Mouse (Mus musculus) Patski (cell line): Measurements from ENCODE around the gene Lipt1. TPM values are rescaled to one million over a fixed set of nuclear protein-coding genes. Genes with fewer than 3 reads are reported as not detected.

ENCODE experiments used
- ATAC-seq: fragments of 100-300 bp; one replicate; pipeline ENCODE4 v1.8.0; 2021
- CTCF ChIA-PET: fragments of 350-600 bp; sonication (Branson Sonifier 250); formaldehyde crosslinking; loops from one replicate; lab custom pipeline; 2022; ENCODE audit warnings: inconsistent platforms; lab: Charles Lee
- POLR2A ChIA-PET: fragments of 350-600 bp; sonication (Branson Sonifier 250); formaldehyde crosslinking; loops from one replicate; lab custom pipeline; 2022; ENCODE audit warnings: antibody characterized with exemption, inconsistent platforms; lab: Charles Lee
- DNase-seq: peaks from one replicate; pipeline ENCODE4 v3.0.0-alpha.2; 2011; ENCODE audit warnings: low read depth, low spot score
- H3K27me3 ChIP-seq: fragments of 371-371 bp; one replicate; pipeline ENCODE4 v1.5.1; 2021
- CTCF ChIP-seq: fragments of 100-300 bp; IDR thresholded peaks from one replicate; pipeline ENCODE4 v1.5.1; 2021
- in situ Hi-C: fragments of 300-500 bp; cut with MboI; formaldehyde crosslinking; loops from 3 replicates; pipeline ENCODE4 v1.11.1; 2018; ENCODE audit warnings: low pct_unique_long_range_greater_than_20kb, mixed read lengths
- polyA plus RNA-seq: library from polyadenylated mRNA; unstranded; gene quantifications from one replicate; pipeline ENCODE4 v1.2.3, GENCODE M21; 2021

The Lipt1 gene
- polyA plus RNA-seq, result 9.7 TPM

DNA sequence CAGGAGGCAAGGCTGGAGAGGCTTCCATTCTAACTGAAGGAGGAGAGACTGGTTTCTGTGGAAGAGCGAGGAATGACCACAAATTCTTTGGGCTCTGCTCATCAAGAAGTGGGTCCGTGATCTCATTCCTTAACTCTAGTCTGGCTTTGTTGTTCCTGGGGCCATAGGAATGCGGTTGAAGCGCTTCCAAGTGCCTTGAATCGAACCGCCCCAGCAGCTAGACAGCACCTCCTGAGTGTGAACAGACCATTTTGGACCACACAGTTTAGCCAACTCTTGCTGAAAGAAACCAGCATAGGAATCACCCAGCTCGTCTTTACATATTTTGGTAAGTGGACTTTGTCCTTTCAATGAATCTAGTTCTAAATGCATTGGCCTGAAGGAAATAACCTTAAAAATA, at the start of gene Lipt1:
Gene Lipt1 (plus strand): TSS at position 35 of the 400 bp plus-strand sequence.
- in situ Hi-C loops, result loop anchor here (5.0 to 10.0 kb wide), 2 partner anchors 189 to 253 kb away; partner anchors contain the start of gene Rev1
- H3K27me3 ChIP-seq, result no peaks in the 10 kb centered on the region
- ATAC-seq, result peak; percentile 75
- ChIA-PET POLR2A (interaction anchor here (0.9 kb wide), 1 partner anchor 18 kb away, joined by 5 read pairs; the partner anchor contains the start of genes Mitd1 and Mrpl30), CTCF (interaction anchor here (1.4 to 4.0 kb wide), 2 partner anchors 10 to 18 kb away, joined by 7 to 23 read pairs; partner anchors contain the start of genes Mitd1 and Mrpl30)
- TF ChIP-seq CTCF, result no peak
- DNase-seq, result no peak

GRCm38 (mm10) chr1:37831681-37832080, 39.9 kb upstream of the Lipt1 start:
- DNase-seq, result no peak
- ATAC-seq, result no peak
- CTCF ChIA-PET, result interaction anchor here (1.4 kb wide), 1 partner anchor 10 kb away, joined by 7 read pairs; no protein-coding TSS in a partner anchor
- POLR2A ChIA-PET, result no interaction called here
- in situ Hi-C loops, result no loop called here
- TF ChIP-seq CTCF, result no peak
- H3K27me3 ChIP-seq, result no peaks in the 10 kb centered on the region

DNA sequence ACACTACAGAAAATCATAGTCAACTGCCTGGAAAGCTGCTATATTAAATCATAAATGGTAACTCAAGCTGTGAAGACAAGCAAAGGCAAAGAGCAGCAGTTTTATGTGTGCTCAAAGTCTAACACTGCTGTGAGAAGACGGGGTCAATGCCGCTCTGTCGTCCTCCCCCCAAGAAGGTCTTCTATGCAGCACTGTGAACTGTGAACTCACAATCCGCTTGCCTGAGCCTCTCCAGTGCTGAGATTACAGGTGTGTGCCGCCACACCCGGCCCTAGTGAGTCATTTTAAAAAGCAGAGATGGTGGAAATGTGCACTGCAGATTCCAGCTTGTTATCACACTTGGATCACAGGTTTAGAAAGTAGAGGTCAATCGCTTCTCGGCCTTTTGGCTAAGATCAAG, 24.7 kb upstream of the Lipt1 start:
- no peak for DNase-seq
- no peaks in the 10 kb centered on the region for H3K27me3 ChIP-seq
- POLR2A ChIA-PET, result no interaction called here
- CTCF ChIA-PET, result interaction anchor here (1.0 kb wide), 1 partner anchor 16 kb away, joined by 4 read pairs; no protein-coding TSS in a partner anchor
- in situ Hi-C loops, result no loop called here
- ATAC-seq, result no peak
- no peak for TF ChIP-seq CTCF

GRCm38 (mm10) chr1:37850696-37851095, 20.8 kb upstream of the Lipt1 start:
- H3K27me3 ChIP-seq, result no peaks in the 10 kb centered on the region
- no peak for DNase-seq
- no peak for ATAC-seq
- CTCF ChIA-PET, result interaction anchor here (1.6 kb wide), 1 partner anchor 10 kb away, joined by 3 read pairs; no protein-coding TSS in a partner anchor
- POLR2A ChIA-PET, result no interaction called here
- TF ChIP-seq CTCF, result no peak
- in situ Hi-C loops, result no loop called here

GRCm38 (mm10) chr1:37864511-37865400, 6.8 kb upstream of the Lipt1 start:
- ChIA-PET POLR2A (interaction anchor here (1.0 kb wide), 1 partner anchor 132 kb away, joined by 3 read pairs; no protein-coding TSS in a partner anchor), CTCF (interaction anchor here (1.4 kb wide), 1 partner anchor 173 kb away, joined by 5 read pairs; no protein-coding TSS in a partner anchor)
- TF ChIP-seq CTCF, result no peak
- no peaks in the 10 kb centered on the region for H3K27me3 ChIP-seq
- ATAC-seq (peak; percentile 98), DNase-seq (peak; percentile 90)
- in situ Hi-C loops, result no loop called here

DNA sequence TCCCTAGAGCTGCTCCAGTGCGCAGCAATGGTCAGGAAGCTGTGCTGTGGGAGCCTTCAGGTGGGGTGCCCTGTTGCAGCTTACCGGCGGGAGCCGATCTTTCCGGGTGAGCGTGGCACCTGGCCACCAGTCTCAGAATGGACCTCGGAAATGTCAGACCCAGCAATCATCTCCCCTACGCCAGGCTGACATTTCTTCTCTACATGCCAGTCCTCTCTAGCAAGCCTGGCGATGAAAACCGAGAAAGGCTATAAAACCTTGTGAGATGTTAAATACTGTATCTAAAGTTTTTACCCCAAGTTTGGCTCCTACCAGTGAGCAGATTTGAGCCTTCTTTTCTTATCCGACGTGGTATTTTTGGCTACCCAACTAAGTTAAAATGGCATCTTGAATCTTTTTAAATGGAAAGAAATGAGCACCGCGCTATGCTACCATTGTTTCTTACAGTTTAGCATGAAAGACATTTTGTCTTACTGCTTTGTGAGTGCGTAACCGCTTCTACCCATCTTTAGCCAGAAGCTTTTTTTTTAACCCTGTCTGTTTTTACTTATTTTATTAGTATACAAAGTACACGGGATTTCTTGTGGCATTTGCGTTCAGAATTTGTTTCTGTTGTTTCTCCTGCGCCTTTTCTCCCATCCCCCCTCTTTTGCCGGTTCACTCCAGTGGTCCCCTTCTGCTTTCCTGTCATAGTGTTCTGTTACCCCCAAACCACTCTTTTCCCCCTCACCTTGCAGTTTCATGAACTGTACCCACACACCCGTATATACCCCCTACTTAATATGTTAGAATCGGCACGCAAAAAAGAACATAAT, 5.9 kb upstream of the Lipt1 start:
- no peaks in the 10 kb centered on the region for H3K27me3 ChIP-seq
- ChIA-PET POLR2A (no interaction called here), CTCF (interaction anchor here (1.4 kb wide), 1 partner anchor 174 kb away, joined by 5 read pairs; no protein-coding TSS in a partner anchor)
- DNase-seq, result no peak
- TF ChIP-seq CTCF, result no peak
- no peak for ATAC-seq
- in situ Hi-C loops, result no loop called here

GRCm38 (mm10) chr1:37866286-37866685, 5.3 kb upstream of the Lipt1 start, which contains the start of gene Tsga10:
Gene Tsga10 (minus strand): TSS chr1:37866429.
- CTCF ChIA-PET, result no interaction called here
- TF ChIP-seq CTCF, result no peak
- ATAC-seq (no peak), DNase-seq (no peak)
- no peaks in the 10 kb centered on the region for H3K27me3 ChIP-seq
- POLR2A ChIA-PET, result interaction anchor here (0.6 kb wide), 1 partner anchor 190 kb away, joined by 3 read pairs; no protein-coding TSS in a partner anchor
- in situ Hi-C loops, result no loop called here

GRCm38 (mm10) chr1:37867056-37867455, 4.5 kb upstream of the Lipt1 start:
- TF ChIP-seq CTCF, result no peak
- in situ Hi-C loops, result no loop called here
- CTCF ChIA-PET, result interaction anchor here (0.8 to 1.5 kb wide), 2 partner anchors 24 to 189 kb away, joined by 3 read pairs; partner anchors contain the start of genes Mitd1 and Mrpl30
- POLR2A ChIA-PET, result no interaction called here
- H3K27me3 ChIP-seq, result no peaks in the 10 kb centered on the region
- DNase-seq (no peak), ATAC-seq (no peak)

DNA sequence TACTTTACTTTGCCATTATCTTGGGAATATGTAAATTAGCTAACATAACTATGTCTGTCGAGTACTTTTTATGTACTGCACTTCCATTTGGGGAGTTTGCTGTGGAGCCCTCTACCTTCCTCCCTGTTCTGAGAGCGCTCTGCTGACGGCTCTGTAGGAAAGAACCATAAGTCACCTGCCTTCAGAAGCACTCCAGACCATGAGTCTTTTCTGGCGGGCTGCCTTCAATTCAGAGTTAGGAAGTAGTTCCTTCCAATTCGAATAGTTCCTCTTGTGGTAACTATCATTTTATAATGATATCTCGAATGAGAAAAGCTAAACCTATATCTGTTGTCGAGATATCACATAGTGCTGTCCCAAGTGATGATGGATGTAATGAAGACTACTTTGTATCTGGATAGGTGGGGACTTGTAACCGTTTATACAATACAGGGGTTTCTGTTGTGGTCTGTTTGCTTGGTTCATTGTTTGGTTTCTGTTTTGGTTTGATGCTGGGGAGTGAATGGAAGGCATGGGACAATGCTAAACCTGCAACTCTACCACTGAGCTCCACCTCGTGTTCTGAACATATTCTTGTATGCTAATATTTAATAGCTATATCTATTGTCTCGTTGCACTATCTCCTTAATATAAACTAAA, 3.7 kb upstream of the Lipt1 start:
- CTCF ChIA-PET, result interaction anchor here (0.8 to 1.5 kb wide), 2 partner anchors 23 to 189 kb away, joined by 3 read pairs; partner anchors contain the start of genes Mitd1 and Mrpl30
- POLR2A ChIA-PET, result no interaction called here
- no peak for ATAC-seq
- TF ChIP-seq CTCF, result no peak
- H3K27me3 ChIP-seq, result no peaks in the 10 kb centered on the region
- DNase-seq, result no peak
- in situ Hi-C loops, result no loop called here
